Mouse (Mus musculus) hindbrain, postnatal 0 days (tissue): ENCODE results near the gene Eno4. TPM values are rescaled to one million over a fixed set of nuclear protein-coding genes. Genes with fewer than 3 reads are reported as not detected.
A peak's percentile ranks its signal among the peaks of the same experiment; 100 is the strongest.

Source experiments
- ATAC-seq: fragments of 200-750 bp; cut with Nextera tagmentation; 2 replicates; pipeline ENCODE4 v1.8.0; 2017; ENCODE audit warnings: mild to moderate bottlenecking, moderate TSS enrichment, moderate library complexity
- DNase-seq: peaks from one replicate; pipeline ENCODE4 v3.0.0-alpha.2; 2015; ENCODE audit warnings: low spot score
- H3K27ac ChIP-seq: fragments of 300-500 bp; sonication (generic); 2 replicates; pipeline ENCODE4 v1.5.1; 2014; ENCODE audit warnings: mild to moderate bottlenecking
- H3K27me3 ChIP-seq: fragments of 300-500 bp; sonication (generic); 2 replicates; pipeline ENCODE4 v1.6.1; 2014; ENCODE audit warnings: low read length, mixed read lengths; ENCODE audit not compliant: insufficient read depth
- H3K36me3 ChIP-seq: fragments of 300-500 bp; sonication (generic); 2 replicates; pipeline ENCODE4 v1.6.1; 2014; ENCODE audit warnings: low read length, mixed read lengths; ENCODE audit not compliant: insufficient read depth
- H3K4me1 ChIP-seq: fragments of 300-500 bp; sonication (generic); 2 replicates; pipeline ENCODE4 v1.6.1; 2014; ENCODE audit warnings: antibody characterized with exemption, low read length, mixed read lengths; ENCODE audit not compliant: insufficient read depth
- H3K4me2 ChIP-seq: fragments of 300-500 bp; sonication (generic); 2 replicates; pipeline ENCODE4 v1.6.1; 2014; ENCODE audit warnings: low read depth, mild to moderate bottlenecking, low read length, moderate library complexity, mixed read lengths
- H3K4me3 ChIP-seq: fragments of 300-500 bp; sonication (generic); 2 replicates; pipeline ENCODE4 v1.5.1; 2014; ENCODE audit warnings: low read length
- H3K9ac ChIP-seq: fragments of 300-500 bp; sonication (generic); replicated peaks from 2 replicates; pipeline ENCODE4 v1.6.1; 2014; ENCODE audit warnings: mild to moderate bottlenecking, low read length, moderate library complexity, mixed read lengths
- H3K9me3 ChIP-seq: fragments of 300-500 bp; sonication (generic); 2 replicates; pipeline ENCODE4 v1.6.1; 2016; ENCODE audit warnings: low read length, mixed read lengths
- CTCF ChIP-seq: IDR thresholded peaks from 2 replicates; pipeline ENCODE4 v1.5.1; 2016; ENCODE audit warnings: antibody characterized with exemption, control low read depth, low read depth
- WGBS: fragments of 180-500 bp; shearing (Covaris S2); extraction: QIAGEN DNeasy Blood & Tissue Kit; methylation state at CpG from one replicate; pipeline ENCODE4 v1.1.7; 2014; 5-methylcytosine and 5-hydroxymethylcytosine counted together
- microRNA-seq, 2 experiments: library from miRNA; unstranded; fragments of <30 nt; microRNA quantifications; one replicate each; pipeline ENCODE4; 2016
- polyA plus RNA-seq: library from polyadenylated mRNA; unstranded; fragments of >200 nt; fragmentation: Nextera tagmentation; extraction: Ambion mirVana; gene quantifications from 2 replicates; pipeline ENCODE4 v1.2.1, GENCODE M21; 2015
- total RNA-seq: library from RNA; depleted of rRNA; stranded (reverse); fragments of >200 nt; gene quantifications from 2 replicates; pipeline ENCODE4 v1.2.3, GENCODE M21; 2014; rRNA removed

Gene Eno4
- total and polyA plus RNA-seq, 2 experiments from 2014 or later: 1.5 TPM

GRCm38 (mm10) chr19:58981571-58981970, 38.3 kb downstream of the Eno4 start:
- 25% methylated on average over 9 of the region's 9 CpGs for WGBS
- H3K27me3 ChIP-seq: 0 out of 2 replicates have a peak, but pooled peaks cover 11% of the 10 kb centered on the region

GRCm38 (mm10) chr19:59002827-59003226, 59.6 kb downstream of the Eno4 start:
- Histone ChIP-seq H3K4me2 (no peak overlapping the region), H3K27me3 (no peaks in the 10 kb centered on the region), H3K4me3 (no peak overlapping the region), H3K9ac (no peak overlapping the region), H3K9me3 (no peaks in the 10 kb centered on the region), H3K36me3 (peaks cover 1% of the 10 kb centered on the region; the same call in 1 of the 2 replicates), H3K4me1 (no peaks in the 10 kb centered on the region), H3K27ac (no peak overlapping the region)
- DNase-seq (no peak), ATAC-seq (no peak)
- 84% methylated on average over 6 of the region's 6 CpGs for WGBS
- TF ChIP-seq CTCF: no peak

More at GRCm38 (mm10) chr19:58981571-58981970, 38.3 kb downstream of the Eno4 start:
- ATAC-seq (no peak), DNase-seq (no peak)
- no peak for TF ChIP-seq CTCF
- no peaks in the 10 kb centered on the region for H3K4me1 ChIP-seq
- H3K4me2 ChIP-seq: no peak overlapping the region
- H3K27ac ChIP-seq: no peak overlapping the region
- H3K36me3 ChIP-seq: no peaks in the 10 kb centered on the region
- H3K4me3 ChIP-seq: no peak overlapping the region
- H3K9ac ChIP-seq: no peak overlapping the region
- H3K9me3 ChIP-seq: no peaks in the 10 kb centered on the region

- no peak overlapping the region for H3K27ac ChIP-seq
- no peak overlapping the region for H3K4me2 ChIP-seq
- ATAC-seq: no peak
Measured at GRCm38 (mm10) chr19:59006577-59007340, 63.5 kb downstream of the Eno4 start.

GRCm38 (mm10) chr19:59010802-59011201, 67.6 kb downstream of the Eno4 start:
- H3K4me3 ChIP-seq: no peak overlapping the region
- no peaks in the 10 kb centered on the region; the same call in 1 of the 2 replicates for H3K36me3 ChIP-seq
- no peaks in the 10 kb centered on the region for H3K4me1 ChIP-seq
- H3K4me2 ChIP-seq: no peak overlapping the region
- ATAC-seq (no peak), DNase-seq (no peak)
- H3K27ac ChIP-seq: no peak overlapping the region
- no peaks in the 10 kb centered on the region for H3K27me3 ChIP-seq
- WGBS: 66% methylated on average over 5 of the region's 5 CpGs
- no peaks in the 10 kb centered on the region for H3K9me3 ChIP-seq
- no peak overlapping the region for H3K9ac ChIP-seq
- no peak for TF ChIP-seq CTCF

More at GRCm38 (mm10) chr19:59006577-59007340, 63.5 kb downstream of the Eno4 start:
- no peak for TF ChIP-seq CTCF
- no peaks in the 10 kb centered on the region for H3K9me3 ChIP-seq
- H3K27me3 ChIP-seq: no peaks in the 10 kb centered on the region
- DNase-seq: peak; percentile 14
- H3K4me1 ChIP-seq: no peaks in the 10 kb centered on the region
- no peaks in the 10 kb centered on the region; the same call in 1 of the 2 replicates for H3K36me3 ChIP-seq
- no peak overlapping the region for H3K9ac ChIP-seq
- H3K4me3 ChIP-seq: no peak overlapping the region
- WGBS: 35% methylated on average over 15 of the region's 15 CpGs

Small RNA genes lying within 50 kb of the gene (microRNA-seq; reads per million reads assigned to microRNA genes)
- gene Mir3086: 1.9 to 2.1 reads per million in 2 experiments

Other genes with a start within 250 kb of the Eno4 start
- not detected in 2 replicates for gene Pnliprp1, start 214.5 kb upstream of the Eno4 start, total RNA-seq
- not detected in 2 replicates for gene Pnliprp1, start 214.5 kb upstream of the Eno4 start, polyA plus RNA-seq
- gene Pnliprp2, start 183.7 kb upstream of the Eno4 start, total RNA-seq: not detected in 2 replicates
- gene Pnliprp2, start 183.7 kb upstream of the Eno4 start, polyA plus RNA-seq: not detected in 2 replicates
- not detected in 2 replicates for gene 1700019N19Rik, start 149.0 kb upstream of the Eno4 start, total RNA-seq
- not detected in 2 replicates for gene 1700019N19Rik, start 149.0 kb upstream of the Eno4 start, polyA plus RNA-seq
- gene Hspa12a, start 229 bp downstream of the Eno4 start, total RNA-seq: 70.8 and 84.6 TPM in 2 replicates
- 52.8 and 56.1 TPM in 2 replicates for gene Hspa12a, start 229 bp downstream of the Eno4 start, polyA plus RNA-seq
- gene Shtn1, start 132.7 kb downstream of the Eno4 start, total RNA-seq: 38.1 and 49.5 TPM in 2 replicates
- gene Shtn1, start 132.7 kb downstream of the Eno4 start, polyA plus RNA-seq: 45.7 and 48.9 TPM in 2 replicates
- gene Vax1, start 226.6 kb downstream of the Eno4 start, total RNA-seq: not detected in 2 replicates
- gene Vax1, start 226.6 kb downstream of the Eno4 start, polyA plus RNA-seq: not detected in 2 replicates